Mouse (Mus musculus): Measurements from ENCODE around the gene Mcm2.
A peak's percentile ranks its signal among the peaks of the same experiment; 100 is the strongest.

Gene Mcm2

DNA sequence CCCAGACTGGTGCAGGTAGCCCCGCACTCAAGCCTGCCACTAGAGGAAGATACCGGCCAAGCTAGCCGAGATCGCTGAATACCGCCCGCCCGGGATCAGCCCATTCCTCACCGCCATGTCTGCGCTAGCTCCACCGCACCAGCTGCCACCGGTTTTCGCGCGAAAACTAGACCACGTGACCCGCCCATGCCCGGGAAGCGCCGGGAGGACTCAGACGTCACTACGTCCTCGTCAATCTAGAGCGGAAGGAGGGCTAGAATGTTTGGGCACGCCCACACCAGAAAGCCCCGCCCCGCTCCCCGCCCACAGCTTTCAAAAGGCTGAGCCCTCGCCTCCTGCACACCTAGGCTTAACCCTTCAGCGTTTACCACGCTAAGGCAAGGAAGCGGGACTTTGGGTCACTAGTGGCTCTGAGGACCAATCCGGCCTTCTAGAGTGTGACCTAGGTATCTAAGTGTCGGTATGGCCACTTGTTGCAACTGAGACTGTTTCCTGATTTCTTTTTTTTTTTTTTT, at the start of gene Mcm2:
TSS of gene Mcm2 (minus strand) at position 247 of the 515 bp plus-strand sequence.
- peak; percentile 96 for DNase-seq (ENCODE audit: low read depth, low spot score)

- DNase-seq (ENCODE audit: low read depth, low spot score) = no peak
These were observed 49.2 kb upstream of the Mcm2 start for GRCm38 (mm10) chr6:88947771-88948170.

- no peak for DNase-seq (ENCODE audit: low read depth, low spot score)
These were observed 47.9 kb upstream of the Mcm2 start for GRCm38 (mm10) chr6:88946442-88946841.

- no peak for DNase-seq (ENCODE audit: low read depth, low spot score)
These were observed 45.1 kb upstream of the Mcm2 start for GRCm38 (mm10) chr6:88943666-88944065.

- no peak for DNase-seq (ENCODE audit: low read depth, low spot score)
These were observed 44.0 kb upstream of the Mcm2 start for GRCm38 (mm10) chr6:88942595-88942994.

GRCm38 (mm10) chr6:88941628-88942027, 43.0 kb upstream of the Mcm2 start:
- no peak for DNase-seq (ENCODE audit: low read depth, low spot score)

DNA sequence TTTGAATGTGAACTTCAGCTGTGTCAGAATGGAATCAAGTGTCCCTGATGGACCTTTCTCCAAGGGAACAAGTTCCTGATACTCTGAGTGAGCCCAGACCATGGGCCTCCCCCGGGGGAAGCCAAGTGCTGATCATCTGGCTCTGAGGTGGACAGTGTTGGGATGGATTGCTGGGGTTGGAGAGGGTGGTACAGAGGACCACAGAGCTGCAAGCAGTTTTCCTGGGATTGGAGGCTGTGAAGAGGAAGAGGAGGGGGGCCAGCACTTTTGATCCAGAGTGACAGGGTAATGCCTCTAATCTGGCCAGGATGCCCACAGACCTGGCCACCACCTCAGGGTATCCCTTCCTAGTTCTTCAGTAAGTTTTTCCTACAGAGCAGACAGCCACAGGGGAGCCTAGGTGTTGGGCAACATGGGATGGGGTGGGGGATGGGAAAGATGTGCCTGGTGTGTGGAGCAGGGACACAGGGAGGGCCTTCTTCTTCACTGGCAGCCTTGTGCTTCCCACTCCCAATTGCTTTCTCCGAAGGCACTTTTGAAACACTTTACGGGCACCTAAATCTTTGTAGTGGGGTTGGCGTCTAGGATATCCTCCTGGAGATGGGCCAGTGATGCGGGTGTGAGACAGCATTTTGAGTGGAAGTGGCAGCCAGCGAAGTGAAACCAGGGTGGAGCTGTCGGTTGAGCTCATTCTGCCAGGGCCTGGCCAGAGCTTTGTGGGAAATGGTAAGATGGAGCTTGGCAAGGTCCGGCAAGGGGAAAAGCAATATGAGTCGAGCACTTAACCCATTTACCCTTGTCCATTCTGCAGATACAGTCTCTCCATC, 41.7 kb upstream of the Mcm2 start:
- DNase-seq (ENCODE audit: low read depth, low spot score) = no peak

DNA sequence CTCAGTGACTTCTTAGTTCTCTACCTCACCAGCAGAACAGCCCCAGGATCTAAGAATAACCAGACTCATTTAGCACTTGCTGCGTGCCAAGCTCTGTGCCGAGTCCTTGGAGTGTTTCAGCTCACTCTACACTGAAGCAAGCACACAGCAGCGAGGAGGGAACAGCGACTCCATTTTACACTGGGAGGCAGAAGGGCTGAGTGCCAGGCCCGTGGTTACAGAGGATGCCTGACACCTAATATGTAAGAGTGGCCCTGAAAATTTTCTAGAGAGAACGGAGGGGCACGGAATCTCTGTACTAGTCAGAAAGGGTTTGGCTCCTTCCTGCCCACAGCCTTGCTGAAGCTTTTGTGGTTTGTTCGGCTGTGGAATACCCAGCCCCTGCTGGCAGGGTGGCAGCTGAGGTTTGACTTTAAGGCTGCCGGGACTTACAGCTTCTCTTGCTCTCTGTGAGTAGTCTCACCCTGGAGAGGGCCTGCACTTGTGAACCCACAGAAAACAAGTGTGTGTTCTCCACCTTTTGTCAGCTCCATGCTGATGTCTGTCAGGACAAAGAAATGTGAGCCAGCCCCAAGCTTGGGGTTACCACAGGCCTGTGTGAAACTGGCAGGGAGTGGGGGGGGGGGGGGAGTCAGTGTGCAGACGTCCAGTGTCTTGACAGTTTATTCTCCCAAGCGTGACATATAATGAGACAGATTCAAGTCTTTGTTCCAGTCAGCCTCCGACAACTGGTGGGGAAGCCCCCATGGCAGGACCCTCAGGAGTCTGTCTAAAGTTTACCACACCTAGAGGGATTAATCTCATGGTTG, 40.9 kb upstream of the Mcm2 start:
- DNase-seq (ENCODE audit: low read depth, low spot score) = no peak

DNA sequence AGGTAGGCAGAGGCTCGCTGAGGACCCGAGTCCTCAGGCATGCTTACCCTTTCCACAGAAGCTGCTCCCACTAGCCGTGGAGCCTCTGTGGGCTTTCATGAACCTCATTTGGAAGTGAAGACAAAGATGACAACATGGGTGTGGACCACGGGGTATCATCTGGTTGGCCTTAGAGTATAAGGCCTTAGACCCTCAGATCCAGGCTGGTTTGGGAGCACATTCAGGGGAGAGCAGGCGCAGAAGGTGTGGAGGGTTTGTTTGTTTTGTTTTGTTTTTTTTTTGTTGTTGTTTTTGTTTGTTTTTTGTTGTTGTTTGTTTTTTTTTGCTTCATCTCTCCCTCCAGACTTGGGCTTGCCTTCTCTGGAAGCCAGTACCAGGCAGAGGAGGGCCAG, 40.1 kb upstream of the Mcm2 start:
- no peak for DNase-seq (ENCODE audit: low read depth, low spot score)

GRCm38 (mm10) chr6:88937971-88938663, 39.5 kb upstream of the Mcm2 start:
- DNase-seq (ENCODE audit: low read depth, low spot score) = no peak

GRCm38 (mm10) chr6:88937214-88937549, 38.6 kb upstream of the Mcm2 start:
- DNase-seq (ENCODE audit: low read depth, low spot score) = no peak

GRCm38 (mm10) chr6:88936342-88937213, 38.0 kb upstream of the Mcm2 start:
- no peak for DNase-seq (ENCODE audit: low read depth, low spot score)

- peak; percentile 64 for DNase-seq (ENCODE audit: low read depth, low spot score)
These were observed 37.2 kb upstream of the Mcm2 start for GRCm38 (mm10) chr6:88935735-88936276.

DNA sequence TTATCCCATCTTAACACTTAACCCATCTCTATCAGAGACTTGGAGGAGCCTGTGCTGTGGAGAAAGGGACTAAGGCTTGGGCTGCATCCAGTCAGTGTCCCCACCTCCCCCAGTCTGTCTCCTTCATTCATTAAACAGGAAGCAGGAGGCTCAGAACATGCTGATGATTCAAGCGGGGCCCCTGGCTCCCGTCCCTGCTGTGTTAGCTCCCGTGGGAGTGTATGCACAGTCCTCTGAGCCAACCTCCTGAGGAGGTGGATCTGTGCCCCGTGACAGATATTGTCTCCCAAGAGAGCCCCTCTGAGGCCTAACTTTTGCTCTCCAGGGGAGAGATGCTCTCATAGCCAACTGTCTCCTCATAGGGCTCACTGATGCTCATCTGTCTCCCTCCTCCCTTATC, 36.2 kb upstream of the Mcm2 start:
- no peak for DNase-seq (ENCODE audit: low read depth, low spot score)

GRCm38 (mm10) chr6:88934132-88934531, 35.6 kb upstream of the Mcm2 start:
- DNase-seq (ENCODE audit: low read depth, low spot score) = no peak

- no peak for DNase-seq (ENCODE audit: low read depth, low spot score)
These were observed 32.9 kb upstream of the Mcm2 start for GRCm38 (mm10) chr6:88931449-88931848.

DNA sequence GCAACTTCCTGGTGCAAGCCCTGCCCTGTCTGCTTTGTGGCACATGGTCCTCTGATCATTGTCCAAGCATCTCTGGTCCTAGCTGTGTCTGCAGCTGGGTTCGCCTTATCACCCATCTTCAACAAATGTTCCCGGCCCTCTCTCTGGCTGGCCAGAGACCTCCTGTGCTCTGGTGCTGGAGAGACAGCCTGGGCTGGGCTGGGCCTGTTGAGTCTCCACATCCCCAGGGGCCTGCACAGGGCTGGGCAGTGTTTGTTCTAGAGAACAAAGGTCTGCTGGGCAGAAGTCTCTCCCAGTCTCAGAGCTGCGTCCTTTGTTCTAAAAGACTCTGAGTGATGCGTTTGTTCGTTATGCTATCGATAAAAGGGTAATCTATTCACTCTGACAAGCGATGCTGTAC, 31.5 kb upstream of the Mcm2 start:
- DNase-seq (ENCODE audit: low read depth, low spot score) = no peak

DNA sequence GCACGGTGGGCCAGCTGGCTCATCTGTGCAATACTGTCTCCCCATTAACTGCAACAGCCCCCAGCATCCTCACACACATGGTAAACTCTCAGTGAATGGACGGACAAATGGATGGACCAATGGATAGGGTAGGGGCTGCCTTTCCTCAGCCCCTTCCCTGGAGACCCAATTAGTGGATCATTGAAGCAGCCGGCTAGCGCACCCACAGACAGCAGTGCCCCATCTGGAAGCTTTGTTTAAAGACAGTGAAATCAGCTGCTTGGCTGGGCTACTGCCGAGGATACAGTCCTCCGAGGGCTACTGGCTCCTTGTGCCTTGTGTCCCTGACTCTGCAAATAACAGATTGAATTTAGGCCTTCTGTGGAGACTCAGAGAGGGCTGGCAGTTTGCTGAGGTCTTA, 30.9 kb upstream of the Mcm2 start:
- DNase-seq (ENCODE audit: low read depth, low spot score) = no peak

DNA sequence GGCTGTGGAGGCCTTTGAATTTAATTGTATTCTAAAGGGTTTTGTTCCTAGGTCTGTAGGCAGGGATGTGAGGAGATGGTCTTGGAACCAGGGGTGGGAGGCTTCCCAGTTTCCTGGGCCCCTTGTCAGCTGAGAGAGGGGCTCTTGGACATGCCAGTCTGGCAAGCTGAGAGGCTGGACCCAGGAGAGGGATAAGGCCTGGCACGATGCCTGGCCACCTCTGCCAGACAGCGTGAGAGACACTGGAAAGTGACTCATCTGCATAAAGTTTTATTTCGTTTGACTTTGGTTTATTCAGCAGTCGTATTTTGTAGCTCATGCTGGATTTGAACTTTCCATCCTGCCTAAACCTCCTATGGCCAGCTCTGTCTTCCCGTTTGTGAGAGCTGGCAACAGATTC, 30.0 kb upstream of the Mcm2 start:
- DNase-seq (ENCODE audit: low read depth, low spot score) = no peak

DNA sequence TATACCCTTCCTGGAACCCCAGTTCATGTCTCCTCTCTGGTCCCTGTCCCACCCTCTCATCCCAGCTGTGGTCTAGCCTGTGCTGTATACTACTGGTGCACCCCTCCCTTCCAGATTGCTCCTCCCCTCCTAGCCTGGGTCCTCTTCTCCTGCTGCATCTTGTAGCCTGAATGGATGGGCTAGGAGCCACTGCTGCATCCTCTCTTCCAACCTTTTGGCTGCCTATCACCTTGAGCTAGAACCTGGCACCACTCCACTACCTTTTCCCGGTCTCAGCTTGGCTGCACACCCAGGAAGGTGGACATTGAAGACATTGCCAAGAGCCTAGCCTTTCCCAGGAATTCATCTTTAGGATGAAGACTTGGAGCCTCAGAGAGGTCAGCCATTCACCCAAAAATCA, 29.4 kb upstream of the Mcm2 start:
- no peak for DNase-seq (ENCODE audit: low read depth, low spot score)

- DNase-seq (ENCODE audit: low read depth, low spot score) = peak; percentile 58
These were observed 29.0 kb upstream of the Mcm2 start for GRCm38 (mm10) chr6:88927595-88927994.

Measured in forelimb bud, embryonic 11.5 days (tissue).